Mouse (Mus musculus) lung, postnatal 0 days (tissue): ENCODE measurements at regions not wholly inside any gene's neighbourhood (a gene's known extent, or its start where the extent isn't known, plus 50 kb on each side); places are given as distances from the start of the nearest gene placed in this dataset.

ENCODE experiments used
- CTCF ChIP-seq: IDR thresholded peaks from 2 replicates; pipeline ENCODE4 v1.5.1; 2016; ENCODE audit warnings: antibody characterized with exemption, mild to moderate bottlenecking
- EP300 ChIP-seq: IDR thresholded peaks from 2 replicates; pipeline ENCODE4 v1.6.1; 2016; ENCODE audit warnings: antibody characterized with exemption, mild to moderate bottlenecking, control low read depth

GRCm38 (mm10) chr17:45808374-45808773 is 74.7 kb upstream of the 1600014C23Rik start:
- TF ChIP-seq EP300 (no peak), CTCF (no peak)
